Mouse (Mus musculus): Measurements from ENCODE around the gene Stard5. TPM values are rescaled to one million over a fixed set of nuclear protein-coding genes. Genes with fewer than 3 reads are reported as not detected.
A peak's percentile ranks its signal among the peaks of the same experiment; 100 is the strongest.

Gene Stard5
- polyA plus RNA-seq (2016; fragmentation: Nextera tagmentation; extraction: Ambion mirVana), result 15.1 and 16.8 TPM in 2 replicates

DNA sequence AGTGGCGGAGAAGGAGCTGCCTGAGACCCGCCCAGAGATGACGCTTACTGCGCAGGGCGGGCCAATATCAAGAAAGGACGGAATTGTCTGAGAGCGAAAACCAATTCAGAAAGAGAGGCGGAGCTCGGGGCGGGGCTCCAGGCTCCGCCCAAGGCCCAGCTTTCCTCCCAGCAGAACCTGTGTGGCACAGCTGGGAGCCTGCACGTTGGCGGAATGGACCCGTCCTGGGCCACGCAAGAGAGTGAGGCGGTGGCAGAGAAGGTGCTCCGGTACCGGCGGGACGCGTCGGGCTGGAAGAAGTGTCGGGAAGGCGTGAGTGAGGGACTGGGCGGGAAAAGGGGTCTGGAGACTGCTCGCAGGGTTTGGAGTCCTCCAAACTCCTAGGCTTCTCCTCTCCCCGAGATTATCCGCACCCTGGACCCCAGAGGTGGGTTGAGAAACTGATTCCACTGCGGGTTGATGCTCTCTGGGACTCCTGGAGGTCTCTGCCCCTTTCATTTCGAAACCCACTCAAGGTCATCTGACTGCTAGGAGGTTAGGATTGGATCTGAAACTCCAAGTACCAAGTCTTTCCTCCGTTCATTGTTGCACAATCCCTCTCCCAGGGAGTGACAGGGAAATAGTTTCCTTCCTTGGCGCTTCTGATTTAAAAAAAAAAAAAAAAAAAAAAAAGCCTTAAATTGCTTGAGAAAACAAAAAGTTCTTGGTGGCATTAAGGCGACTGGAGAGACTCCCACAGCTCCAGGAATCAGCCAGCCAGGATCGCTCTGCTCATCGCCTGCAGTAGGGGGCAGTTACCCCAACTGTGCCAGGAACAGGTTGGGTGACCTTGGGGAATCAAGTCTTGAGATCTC is at the start of gene Stard5:
Gene Stard5 (plus strand): TSS at position 132 of the 854 bp plus-strand sequence.
- under 1% methylated on average over 35 of the region's 35 CpGs for WGBS
- H3K4me1 ChIP-seq, result peaks cover 26% of the 10 kb centered on the region
- H3K4me3 ChIP-seq, result peak within 1 kb of the TSS; percentile 77
- H3K9me3 ChIP-seq, result no peaks in the 10 kb centered on the region
- peaks cover 13% of the 10 kb centered on the region for H3K36me3 ChIP-seq (replicated peaks)
- no peaks in the 10 kb centered on the region for H3K27me3 ChIP-seq (replicated peaks; ENCODE audit: low read depth, poor library complexity, severe bottlenecking)
- H3K27ac ChIP-seq (replicated peaks), result peak within 1 kb of the TSS; percentile 85
- peak; percentile 91 for DNase-seq (ENCODE audit: low spot score)

DNA sequence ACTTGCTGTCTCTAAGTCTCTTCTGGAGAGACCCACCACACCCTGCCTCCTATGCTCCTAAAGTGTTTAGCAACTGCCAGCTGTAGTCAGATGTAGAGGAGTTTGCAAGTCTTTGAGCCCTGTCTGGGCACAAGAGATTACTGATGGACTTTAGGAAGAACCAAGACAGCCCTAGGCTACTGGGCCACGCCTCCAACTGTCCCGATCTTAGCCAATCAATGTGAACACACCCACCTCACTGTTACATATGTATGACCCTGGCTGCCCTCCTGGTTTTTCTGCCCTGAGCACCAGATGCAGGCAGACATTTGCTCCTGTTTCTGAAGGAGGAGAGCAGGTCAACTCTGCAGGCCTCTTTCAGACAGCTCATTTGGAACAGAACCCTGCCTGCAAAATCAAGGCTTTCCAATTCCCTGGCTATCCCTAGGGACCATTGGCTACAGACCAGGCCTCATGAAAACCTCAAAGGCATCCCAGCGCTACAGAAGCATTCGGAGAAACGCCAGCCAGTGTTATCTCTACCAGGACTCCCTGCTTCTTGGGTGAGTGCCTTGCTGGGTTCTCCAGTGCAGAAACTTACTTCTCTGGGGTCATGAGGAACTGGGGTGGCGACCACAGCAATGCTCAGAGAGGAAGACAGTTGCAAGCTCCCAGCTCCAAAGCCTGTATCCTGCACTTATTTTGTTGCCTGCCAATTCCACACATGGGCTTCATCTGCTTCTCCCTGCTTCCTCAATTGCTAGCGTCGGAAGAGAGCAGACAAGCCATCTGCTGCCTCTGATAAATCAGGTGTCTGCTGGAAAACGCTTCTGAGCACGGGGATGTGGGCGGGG is 46.9 kb upstream of the Stard5 start, which contains the start of gene Tmc3:
Gene Tmc3 (plus strand): TSS at position 289 of the 833 bp plus-strand sequence.
- Histone ChIP-seq H3K9me3 (no peaks in the 10 kb centered on the region), H3K4me3 (no peak within 1 kb of the TSS), H3K4me1 (peaks cover 10% of the 10 kb centered on the region), H3K27ac (replicated peaks) (0 out of 2 replicates have a peak within 1 kb of the TSS, but pooled peaks have one; percentile 30), H3K36me3 (replicated peaks) (no peaks in the 10 kb centered on the region), H3K27me3 (replicated peaks; ENCODE audit: low read depth, poor library complexity, severe bottlenecking) (no peaks in the 10 kb centered on the region)
- DNase-seq (ENCODE audit: low spot score), result peak; percentile 17
- WGBS, result 56% methylated on average over 11 of the region's 11 CpGs

- Histone ChIP-seq H3K4me3 (no peak overlapping the region), H3K27ac (replicated peaks) (no peak overlapping the region), H3K27me3 (replicated peaks; ENCODE audit: low read depth, poor library complexity, severe bottlenecking) (no peaks in the 10 kb centered on the region), H3K4me1 (no peaks in the 10 kb centered on the region), H3K36me3 (replicated peaks) (no peaks in the 10 kb centered on the region), H3K9me3 (no peaks in the 10 kb centered on the region)
- DNase-seq (ENCODE audit: low spot score), result no peak
- WGBS, result 84% methylated on average over 3 of the region's 3 CpGs
These were observed 37.7 kb upstream of the Stard5 start for GRCm38 (mm10) chr7:83594056-83594455.

DNA sequence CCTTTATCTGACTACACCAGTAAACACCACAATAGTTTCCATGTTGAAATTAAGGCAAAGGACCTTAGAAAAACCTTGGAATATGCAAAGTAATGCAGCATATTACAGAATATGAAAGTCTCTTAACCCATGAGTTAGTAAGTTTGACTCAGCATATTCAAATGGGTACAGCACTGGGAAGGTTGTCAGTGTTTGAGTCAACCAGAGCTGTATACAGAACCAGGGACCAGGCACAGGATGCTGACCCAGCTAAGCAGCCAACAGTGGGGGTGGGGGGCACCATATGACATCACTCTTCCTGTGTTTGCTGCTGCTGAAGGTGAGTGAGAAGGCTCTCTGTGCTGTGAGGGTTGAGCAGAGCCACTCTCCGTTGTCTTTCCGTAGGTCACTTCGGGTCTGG is 34.7 kb upstream of the Stard5 start:
- Histone ChIP-seq H3K27me3 (replicated peaks; ENCODE audit: low read depth, poor library complexity, severe bottlenecking) (no peaks in the 10 kb centered on the region; the same call in 1 of the 2 replicates), H3K36me3 (replicated peaks) (no peaks in the 10 kb centered on the region), H3K27ac (replicated peaks) (no peak overlapping the region), H3K4me1 (no peaks in the 10 kb centered on the region), H3K4me3 (no peak overlapping the region), H3K9me3 (no peaks in the 10 kb centered on the region)
- no peak for DNase-seq (ENCODE audit: low spot score)
- WGBS, result 88% methylated on average over 3 of the region's 3 CpGs

DNA sequence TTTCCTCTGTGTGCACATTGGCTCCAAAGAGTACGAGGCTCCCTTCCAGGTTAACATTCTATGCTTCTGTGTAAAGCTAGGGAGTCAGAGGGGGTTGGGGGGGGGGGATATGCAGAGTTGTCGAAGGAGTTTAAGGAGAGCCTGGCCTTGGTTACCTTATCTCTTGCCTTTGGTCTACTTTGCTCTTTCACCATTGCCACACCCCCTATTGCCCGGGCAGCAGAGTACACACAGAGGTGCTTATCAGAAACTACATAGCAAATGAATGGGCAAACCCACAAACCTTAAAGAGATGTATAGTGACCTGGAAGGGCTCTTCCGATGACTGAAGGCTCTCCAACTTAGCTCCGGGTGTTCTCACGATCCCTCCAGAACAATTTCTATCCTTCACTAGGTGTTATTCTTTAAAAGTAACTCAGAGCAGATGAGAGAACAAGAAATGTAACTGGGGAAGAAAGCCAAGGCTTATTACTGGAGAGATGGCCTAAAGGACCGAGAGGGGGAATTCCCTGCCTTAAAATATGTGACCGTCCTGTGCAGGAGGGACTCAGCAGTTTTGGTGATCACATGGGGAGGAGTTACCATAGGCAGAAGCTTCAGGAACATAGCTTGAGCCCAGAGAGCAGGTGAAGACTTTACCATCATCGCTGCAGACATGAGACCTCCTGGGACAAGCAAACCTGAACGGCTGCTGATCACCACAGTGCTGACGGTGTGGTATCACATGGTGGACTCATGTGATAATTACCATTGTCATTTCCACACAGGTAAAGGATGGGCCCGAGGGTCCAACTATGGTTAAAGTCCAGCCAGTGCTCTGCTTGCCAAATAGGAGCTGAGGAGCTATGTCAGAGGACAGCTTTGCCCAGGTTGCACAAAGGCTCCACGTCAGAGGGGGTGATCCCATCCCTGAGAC is 32.5 kb upstream of the Stard5 start:
- 91% methylated on average over 13 of the region's 13 CpGs for WGBS
- H3K27ac ChIP-seq (replicated peaks), result no peak overlapping the region
- no peak for DNase-seq (ENCODE audit: low spot score)
- H3K27me3 ChIP-seq (replicated peaks; ENCODE audit: low read depth, poor library complexity, severe bottlenecking), result no peaks in the 10 kb centered on the region; the same call in 1 of the 2 replicates
- H3K9me3 ChIP-seq, result no peaks in the 10 kb centered on the region
- H3K4me3 ChIP-seq, result no peak overlapping the region
- peaks cover 9% of the 10 kb centered on the region for H3K4me1 ChIP-seq
- no peaks in the 10 kb centered on the region for H3K36me3 ChIP-seq (replicated peaks)

DNA sequence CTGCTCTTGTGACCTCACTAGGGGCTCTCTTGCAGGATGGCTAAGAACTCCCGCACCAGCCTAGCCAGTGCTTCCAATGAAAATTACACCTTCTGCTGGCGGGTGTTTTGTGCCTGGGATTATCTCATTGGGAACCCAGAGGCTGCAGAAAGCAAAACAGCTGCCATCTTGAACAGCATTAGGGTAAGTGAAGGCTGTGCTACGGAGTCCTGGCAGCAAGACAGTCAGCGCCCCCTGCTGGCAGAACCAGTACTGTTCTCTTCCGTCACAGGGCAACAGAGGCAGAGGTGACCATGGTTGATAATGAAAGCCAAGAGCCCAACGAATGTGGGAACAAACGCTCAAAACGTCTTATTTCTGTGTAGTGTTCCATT is 31.9 kb upstream of the Stard5 start:
- Histone ChIP-seq H3K9me3 (no peaks in the 10 kb centered on the region), H3K27me3 (replicated peaks; ENCODE audit: low read depth, poor library complexity, severe bottlenecking) (no peaks in the 10 kb centered on the region; the same call in 1 of the 2 replicates), H3K36me3 (replicated peaks) (no peaks in the 10 kb centered on the region), H3K27ac (replicated peaks) (no peak overlapping the region), H3K4me1 (peaks cover 16% of the 10 kb centered on the region), H3K4me3 (no peak overlapping the region)
- 50% methylated on average over 8 of the region's 8 CpGs for WGBS
- DNase-seq (ENCODE audit: low spot score), result peak; percentile 68

- Histone ChIP-seq H3K27ac (replicated peaks) (peak overlapping the region; percentile 49; the same call in 1 of the 2 replicates), H3K4me3 (no peak overlapping the region), H3K9me3 (no peaks in the 10 kb centered on the region), H3K36me3 (replicated peaks) (no peaks in the 10 kb centered on the region), H3K27me3 (replicated peaks; ENCODE audit: low read depth, poor library complexity, severe bottlenecking) (no peaks in the 10 kb centered on the region; the same call in 1 of the 2 replicates), H3K4me1 (peaks cover 20% of the 10 kb centered on the region)
- DNase-seq (ENCODE audit: low spot score), result no peak
- whole genome bisulfite sequencing, result 93% methylated on average over 7 of the region's 7 CpGs
These were observed 27.4 kb upstream of the Stard5 start for GRCm38 (mm10) chr7:83604180-83604944.

DNA sequence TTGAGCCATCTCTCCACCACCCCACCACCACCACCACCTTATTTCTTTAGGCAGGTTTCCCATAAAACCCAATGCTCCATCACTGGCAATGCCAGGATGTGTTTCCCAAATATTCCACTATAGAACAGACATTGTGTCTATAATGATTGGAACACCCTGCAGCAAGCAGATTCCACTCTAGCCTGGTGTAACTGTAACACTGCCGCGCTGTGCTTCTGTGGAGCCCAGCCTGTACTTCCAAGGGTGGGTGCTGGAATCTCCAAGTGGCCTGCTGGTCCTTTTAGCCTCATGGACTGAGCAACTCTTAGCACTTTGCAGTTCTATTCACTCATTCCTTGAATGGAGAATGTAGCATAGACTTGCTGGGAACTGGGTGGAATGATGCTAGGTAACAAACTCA is 25.0 kb upstream of the Stard5 start:
- H3K9me3 ChIP-seq, result no peaks in the 10 kb centered on the region
- H3K4me1 ChIP-seq, result peaks cover 20% of the 10 kb centered on the region
- WGBS, result 96% methylated on average over 2 of the region's 2 CpGs

GRCm38 (mm10) chr7:83609891-83610290 is 21.9 kb upstream of the Stard5 start:
- no peak overlapping the region for H3K27ac ChIP-seq (replicated peaks)
- H3K4me3 ChIP-seq, result no peak overlapping the region
- DNase-seq (ENCODE audit: low spot score), result no peak
- H3K36me3 ChIP-seq (replicated peaks), result no peaks in the 10 kb centered on the region
- H3K4me1 ChIP-seq, result peaks cover 4% of the 10 kb centered on the region
- H3K9me3 ChIP-seq, result no peaks in the 10 kb centered on the region
- 96% methylated on average over 4 of the region's 4 CpGs for WGBS
- no peaks in the 10 kb centered on the region for H3K27me3 ChIP-seq (replicated peaks; ENCODE audit: low read depth, poor library complexity, severe bottlenecking)

More for the DNA sequence above, 25.0 kb upstream of the Stard5 start:
- Histone ChIP-seq H3K4me3 (no peak overlapping the region), H3K27me3 (replicated peaks; ENCODE audit: low read depth, poor library complexity, severe bottlenecking) (no peaks in the 10 kb centered on the region), H3K27ac (replicated peaks) (no peak overlapping the region), H3K36me3 (replicated peaks) (no peaks in the 10 kb centered on the region)
- no peak for DNase-seq (ENCODE audit: low spot score)

GRCm38 (mm10) chr7:83611886-83612285 is 19.9 kb upstream of the Stard5 start:
- H3K27ac ChIP-seq (replicated peaks), result no peak overlapping the region
- no peaks in the 10 kb centered on the region for H3K36me3 ChIP-seq (replicated peaks)
- H3K4me1 ChIP-seq, result peaks cover 1% of the 10 kb centered on the region
- no peak overlapping the region for H3K4me3 ChIP-seq
- DNase-seq (ENCODE audit: low spot score), result no peak
- no peaks in the 10 kb centered on the region for H3K9me3 ChIP-seq
- WGBS, result 92% methylated on average over 1 of the region's 1 CpGs
- no peaks in the 10 kb centered on the region for H3K27me3 ChIP-seq (replicated peaks; ENCODE audit: low read depth, poor library complexity, severe bottlenecking)

GRCm38 (mm10) chr7:83615272-83615671 is 16.5 kb upstream of the Stard5 start:
- no peak overlapping the region for H3K27ac ChIP-seq (replicated peaks)
- no peaks in the 10 kb centered on the region for H3K9me3 ChIP-seq
- H3K36me3 ChIP-seq (replicated peaks), result no peaks in the 10 kb centered on the region
- H3K4me1 ChIP-seq, result peaks cover 11% of the 10 kb centered on the region
- no peaks in the 10 kb centered on the region for H3K27me3 ChIP-seq (replicated peaks; ENCODE audit: low read depth, poor library complexity, severe bottlenecking)
- 90% methylated on average over 3 of the region's 3 CpGs for WGBS
- no peak overlapping the region for H3K4me3 ChIP-seq
- no peak for DNase-seq (ENCODE audit: low spot score)
